Mouse (Mus musculus): ENCODE measurements around the gene Ifit2. TPM values are rescaled to one million over a fixed set of nuclear protein-coding genes. Genes with fewer than 3 reads are reported as not detected.

Gene Ifit2
- polyA plus RNA-seq (2014; fragmentation: Nextera tagmentation; extraction: Ambion mirVana), result 9.5 and 10.3 TPM in 2 replicates

DNA sequence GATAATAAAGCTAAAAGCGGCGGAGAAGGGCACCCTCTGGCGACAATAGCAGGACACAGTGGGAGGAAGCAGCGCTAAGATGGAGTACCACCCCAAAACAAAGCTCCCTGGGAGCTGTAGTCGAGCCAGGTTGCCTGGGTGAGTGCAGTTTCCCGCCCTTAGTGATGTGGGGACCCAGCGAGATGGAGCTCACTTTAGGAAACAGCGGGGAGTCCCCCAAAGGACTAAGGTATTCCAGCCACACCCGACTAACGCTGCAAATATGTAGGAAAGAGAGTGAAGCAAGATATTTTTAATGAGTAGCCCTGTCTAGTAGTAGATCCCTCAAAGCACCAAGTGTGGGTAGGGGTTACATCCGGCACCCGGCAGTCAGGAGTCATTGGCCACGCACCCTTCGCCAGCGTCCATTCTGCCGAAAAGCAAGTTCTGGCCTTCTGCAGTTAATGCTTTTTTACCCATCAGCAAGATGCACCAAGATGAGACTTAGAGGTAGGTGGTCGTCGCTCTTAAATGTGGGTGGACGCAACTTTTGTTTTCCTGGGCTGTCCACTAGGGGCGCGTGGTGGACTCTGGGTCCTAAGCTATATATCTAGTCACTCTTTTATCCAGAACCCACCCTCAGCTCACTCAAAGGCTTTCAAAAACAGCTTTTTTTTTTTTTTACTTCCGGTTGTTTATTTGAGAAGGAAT lies at the start of gene Ifit2:
Ifit2 (plus strand) TSS at position 161 of the 690 bp plus-strand sequence.
- Histone ChIP-seq H3K27me3 (replicated peaks; ENCODE audit: control insufficient read depth, insufficient read depth, low read length) (no peaks in the 10 kb centered on the region), H3K27ac (replicated peaks; ENCODE audit: low read depth, low read length) (peak within 1 kb of the TSS; percentile 63), H3K4me3 (ENCODE audit: low read depth, low read length) (peak within 1 kb of the TSS; percentile 48), H3K4me2 (ENCODE audit: low read depth, low read length) (peak within 1 kb of the TSS; percentile 61), H3K4me1 (ENCODE audit: control insufficient read depth, insufficient read depth, low read length) (peaks cover 10% of the 10 kb centered on the region; the same call in 1 of the 2 replicates), H3K9ac (ENCODE audit: low read depth, low read length) (peak within 1 kb of the TSS; percentile 56), H3K36me3 (ENCODE audit: control insufficient read depth, insufficient read depth, low read length) (no peaks in the 10 kb centered on the region), H3K9me3 (ENCODE audit: control insufficient read depth, low read length) (no peaks in the 10 kb centered on the region)
- peak; percentile 96 for ATAC-seq (ENCODE audit: low read depth)
- WGBS, result 2% methylated on average over 22 of the region's 22 CpGs
- peak; percentile 94 for DNase-seq (ENCODE audit: low spot score)

- peaks cover 14% of the 10 kb centered on the region; the same call in 1 of the 2 replicates for H3K36me3 ChIP-seq (ENCODE audit: control insufficient read depth, insufficient read depth, low read length)
- no peaks in the 10 kb centered on the region for H3K9me3 ChIP-seq (ENCODE audit: control insufficient read depth, low read length)
- H3K27ac ChIP-seq (replicated peaks; ENCODE audit: low read depth, low read length), result no peak overlapping the region
- H3K4me3 ChIP-seq (ENCODE audit: low read depth, low read length), result no peak overlapping the region
- no peaks in the 10 kb centered on the region for H3K27me3 ChIP-seq (replicated peaks; ENCODE audit: control insufficient read depth, insufficient read depth, low read length)
- no peak overlapping the region for H3K9ac ChIP-seq (ENCODE audit: low read depth, low read length)
- no peak for ATAC-seq (ENCODE audit: low read depth)
- H3K4me2 ChIP-seq (ENCODE audit: low read depth, low read length), result no peak overlapping the region
- 47% methylated on average over 4 of the region's 4 CpGs for WGBS
- peak; percentile 59 for DNase-seq (ENCODE audit: low spot score)
- H3K4me1 ChIP-seq (ENCODE audit: control insufficient read depth, insufficient read depth, low read length), result no peaks in the 10 kb centered on the region
Observed at GRCm38 (mm10) chr19:34500763-34501162, 49.7 kb upstream of the Ifit2 start.

- Histone ChIP-seq H3K9me3 (ENCODE audit: control insufficient read depth, low read length) (no peaks in the 10 kb centered on the region), H3K27me3 (replicated peaks; ENCODE audit: control insufficient read depth, insufficient read depth, low read length) (no peaks in the 10 kb centered on the region), H3K4me1 (ENCODE audit: control insufficient read depth, insufficient read depth, low read length) (no peaks in the 10 kb centered on the region), H3K36me3 (ENCODE audit: control insufficient read depth, insufficient read depth, low read length) (peaks cover 18% of the 10 kb centered on the region; the same call in 1 of the 2 replicates), H3K27ac (replicated peaks; ENCODE audit: low read depth, low read length) (no peak overlapping the region), H3K4me3 (ENCODE audit: low read depth, low read length) (no peak overlapping the region), H3K9ac (ENCODE audit: low read depth, low read length) (no peak overlapping the region), H3K4me2 (ENCODE audit: low read depth, low read length) (no peak overlapping the region)
- 89% methylated on average over 12 of the region's 12 CpGs for WGBS
- ATAC-seq (ENCODE audit: low read depth) (no peak), DNase-seq (ENCODE audit: low spot score) (no peak)
Observed at GRCm38 (mm10) chr19:34505161-34505721, 45.3 kb upstream of the Ifit2 start.

DNA sequence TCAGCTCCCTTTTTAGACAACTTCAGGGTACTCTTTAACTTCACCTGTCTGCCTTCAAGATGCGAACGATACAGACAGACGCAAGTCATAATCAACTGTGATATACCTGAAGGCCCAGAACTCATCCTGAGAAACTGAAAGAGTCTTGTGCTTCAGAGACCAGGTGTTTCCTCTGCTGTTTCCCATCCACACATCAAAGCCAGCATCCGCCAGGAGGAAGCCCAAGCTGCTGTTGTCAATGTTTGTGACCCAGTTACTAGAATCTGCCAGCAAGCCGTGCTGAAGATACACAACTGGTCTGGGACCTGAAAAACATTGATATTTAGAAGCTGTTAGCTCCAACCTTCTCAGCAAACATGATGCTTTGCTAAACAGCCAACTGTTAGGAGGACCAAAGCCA lies 39.8 kb upstream of the Ifit2 start:
- Histone ChIP-seq H3K4me3 (ENCODE audit: low read depth, low read length) (no peak overlapping the region), H3K9me3 (ENCODE audit: control insufficient read depth, low read length) (no peaks in the 10 kb centered on the region), H3K4me2 (ENCODE audit: low read depth, low read length) (no peak overlapping the region), H3K27ac (replicated peaks; ENCODE audit: low read depth, low read length) (no peak overlapping the region), H3K9ac (ENCODE audit: low read depth, low read length) (no peak overlapping the region), H3K27me3 (replicated peaks; ENCODE audit: control insufficient read depth, insufficient read depth, low read length) (no peaks in the 10 kb centered on the region), H3K4me1 (ENCODE audit: control insufficient read depth, insufficient read depth, low read length) (no peaks in the 10 kb centered on the region), H3K36me3 (ENCODE audit: control insufficient read depth, insufficient read depth, low read length) (peaks cover 19% of the 10 kb centered on the region; the same call in 1 of the 2 replicates)
- no peak for DNase-seq (ENCODE audit: low spot score)
- WGBS, result 82% methylated on average over 5 of the region's 5 CpGs
- ATAC-seq (ENCODE audit: low read depth), result no peak

GRCm38 (mm10) chr19:34511528-34511927 lies 39.0 kb upstream of the Ifit2 start:
- 0 out of 2 replicates have a peak, but pooled peaks cover 12% of the 10 kb centered on the region for H3K36me3 ChIP-seq (ENCODE audit: control insufficient read depth, insufficient read depth, low read length)
- no peak overlapping the region for H3K9ac ChIP-seq (ENCODE audit: low read depth, low read length)
- ATAC-seq (ENCODE audit: low read depth) (no peak), DNase-seq (ENCODE audit: low spot score) (no peak)
- H3K4me3 ChIP-seq (ENCODE audit: low read depth, low read length), result no peak overlapping the region
- H3K27me3 ChIP-seq (replicated peaks; ENCODE audit: control insufficient read depth, insufficient read depth, low read length), result no peaks in the 10 kb centered on the region
- no peaks in the 10 kb centered on the region for H3K4me1 ChIP-seq (ENCODE audit: control insufficient read depth, insufficient read depth, low read length)
- no peak overlapping the region for H3K4me2 ChIP-seq (ENCODE audit: low read depth, low read length)
- H3K27ac ChIP-seq (replicated peaks; ENCODE audit: low read depth, low read length), result no peak overlapping the region
- H3K9me3 ChIP-seq (ENCODE audit: control insufficient read depth, low read length), result no peaks in the 10 kb centered on the region
- WGBS, result 51% methylated on average over 8 of the region's 8 CpGs

DNA sequence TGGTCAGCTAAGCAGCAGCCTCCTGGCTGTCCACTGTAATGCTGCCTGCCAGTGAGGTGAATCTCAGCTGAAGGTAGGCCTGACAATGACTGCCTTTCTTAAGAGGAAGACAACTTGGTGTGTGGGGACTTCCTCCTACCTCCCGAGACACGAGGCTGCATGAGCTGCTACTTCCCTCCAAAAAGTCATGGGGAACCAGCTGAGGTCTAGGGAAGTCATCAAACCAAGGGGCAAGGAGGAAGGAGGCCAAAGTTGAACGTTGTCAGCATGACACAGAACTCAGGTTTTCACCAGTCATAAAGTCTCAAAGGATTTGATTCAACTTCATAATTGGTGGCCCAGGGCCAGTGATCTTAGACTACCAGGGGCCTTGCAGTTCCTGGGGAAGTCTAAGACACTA lies 34.8 kb upstream of the Ifit2 start:
- DNase-seq (ENCODE audit: low spot score) (no peak), ATAC-seq (ENCODE audit: low read depth) (no peak)
- no peaks in the 10 kb centered on the region for H3K9me3 ChIP-seq (ENCODE audit: control insufficient read depth, low read length)
- no peaks in the 10 kb centered on the region for H3K4me1 ChIP-seq (ENCODE audit: control insufficient read depth, insufficient read depth, low read length)
- H3K4me3 ChIP-seq (ENCODE audit: low read depth, low read length), result no peak overlapping the region
- whole genome bisulfite sequencing, result 61% methylated on average over 3 of the region's 3 CpGs
- H3K36me3 ChIP-seq (ENCODE audit: control insufficient read depth, insufficient read depth, low read length), result peaks cover 15% of the 10 kb centered on the region; the same call in 1 of the 2 replicates
- H3K27me3 ChIP-seq (replicated peaks; ENCODE audit: control insufficient read depth, insufficient read depth, low read length), result no peaks in the 10 kb centered on the region
- H3K27ac ChIP-seq (replicated peaks; ENCODE audit: low read depth, low read length), result no peak overlapping the region
- H3K4me2 ChIP-seq (ENCODE audit: low read depth, low read length), result no peak overlapping the region
- no peak overlapping the region for H3K9ac ChIP-seq (ENCODE audit: low read depth, low read length)

DNA sequence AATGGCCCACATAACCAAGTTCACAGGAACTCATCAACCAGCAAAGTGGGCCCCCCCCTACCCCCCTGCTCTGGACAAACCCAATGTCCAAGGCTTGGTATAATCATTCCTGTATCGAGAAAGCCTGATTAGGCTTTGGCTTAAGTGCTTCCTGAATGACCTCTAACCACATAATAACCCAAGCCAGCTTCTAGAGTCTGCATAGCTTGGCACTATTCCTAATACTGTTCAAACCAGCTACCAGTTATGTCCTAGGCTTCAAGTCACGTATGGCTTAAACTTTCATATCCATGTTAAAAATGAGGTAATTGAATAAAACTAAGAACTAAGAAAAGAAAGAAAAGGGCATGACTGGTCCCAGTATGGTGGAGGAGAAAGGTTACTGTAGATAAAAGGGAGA lies 34.1 kb upstream of the Ifit2 start:
- 70% methylated on average over 2 of the region's 2 CpGs for WGBS
- ATAC-seq (ENCODE audit: low read depth) (no peak), DNase-seq (ENCODE audit: low spot score) (no peak)
- Histone ChIP-seq H3K4me1 (ENCODE audit: control insufficient read depth, insufficient read depth, low read length) (no peaks in the 10 kb centered on the region), H3K27ac (replicated peaks; ENCODE audit: low read depth, low read length) (no peak overlapping the region), H3K4me3 (ENCODE audit: low read depth, low read length) (no peak overlapping the region), H3K4me2 (ENCODE audit: low read depth, low read length) (no peak overlapping the region), H3K9ac (ENCODE audit: low read depth, low read length) (no peak overlapping the region), H3K27me3 (replicated peaks; ENCODE audit: control insufficient read depth, insufficient read depth, low read length) (no peaks in the 10 kb centered on the region), H3K36me3 (ENCODE audit: control insufficient read depth, insufficient read depth, low read length) (peaks cover 22% of the 10 kb centered on the region; the same call in 1 of the 2 replicates), H3K9me3 (ENCODE audit: control insufficient read depth, low read length) (no peaks in the 10 kb centered on the region)

DNA sequence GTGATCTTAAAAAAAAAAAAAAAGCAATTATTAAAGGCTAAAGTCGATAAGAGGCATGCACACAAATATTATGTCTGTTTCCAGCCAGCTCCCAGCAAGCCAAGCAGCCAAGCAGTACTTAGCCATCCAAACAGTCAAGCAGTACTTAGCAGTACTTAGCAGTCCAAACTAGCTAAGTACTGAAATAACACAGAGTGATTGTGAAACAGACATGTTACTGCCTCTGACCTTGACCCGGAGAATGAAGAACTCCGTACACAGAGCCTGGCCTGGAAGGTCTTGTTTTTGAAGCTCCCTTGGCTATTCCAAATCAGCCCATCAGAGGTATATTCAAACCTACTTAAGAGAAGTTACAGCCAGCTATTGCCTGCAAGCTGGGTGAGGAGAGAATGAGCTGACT lies 33.3 kb upstream of the Ifit2 start:
- DNase-seq (ENCODE audit: low spot score), result no peak
- H3K36me3 ChIP-seq (ENCODE audit: control insufficient read depth, insufficient read depth, low read length), result peaks cover 23% of the 10 kb centered on the region; the same call in 1 of the 2 replicates
- H3K27me3 ChIP-seq (replicated peaks; ENCODE audit: control insufficient read depth, insufficient read depth, low read length), result no peaks in the 10 kb centered on the region
- no peak overlapping the region for H3K4me3 ChIP-seq (ENCODE audit: low read depth, low read length)
- H3K4me2 ChIP-seq (ENCODE audit: low read depth, low read length), result no peak overlapping the region
- no peak for ATAC-seq (ENCODE audit: low read depth)
- H3K9ac ChIP-seq (ENCODE audit: low read depth, low read length), result no peak overlapping the region
- H3K27ac ChIP-seq (replicated peaks; ENCODE audit: low read depth, low read length), result no peak overlapping the region
- 89% methylated on average over 3 of the region's 3 CpGs for WGBS
- no peaks in the 10 kb centered on the region for H3K9me3 ChIP-seq (ENCODE audit: control insufficient read depth, low read length)
- H3K4me1 ChIP-seq (ENCODE audit: control insufficient read depth, insufficient read depth, low read length), result no peaks in the 10 kb centered on the region

All from embryonic facial prominence, embryonic 14.5 days (tissue).